Mouse (Mus musculus) kidney, postnatal 10 days (tissue): Measurements from ENCODE around the gene Ski.

Source experiments
- DNase-seq: peaks from one replicate; pipeline ENCODE4 v3.0.0; 2021; ENCODE audit warnings: mixed read lengths

Gene Ski

GRCm38 (mm10) chr4:155126602-155127372, 95.6 kb downstream of the Ski start:
- DNase-seq: no peak

DNA sequence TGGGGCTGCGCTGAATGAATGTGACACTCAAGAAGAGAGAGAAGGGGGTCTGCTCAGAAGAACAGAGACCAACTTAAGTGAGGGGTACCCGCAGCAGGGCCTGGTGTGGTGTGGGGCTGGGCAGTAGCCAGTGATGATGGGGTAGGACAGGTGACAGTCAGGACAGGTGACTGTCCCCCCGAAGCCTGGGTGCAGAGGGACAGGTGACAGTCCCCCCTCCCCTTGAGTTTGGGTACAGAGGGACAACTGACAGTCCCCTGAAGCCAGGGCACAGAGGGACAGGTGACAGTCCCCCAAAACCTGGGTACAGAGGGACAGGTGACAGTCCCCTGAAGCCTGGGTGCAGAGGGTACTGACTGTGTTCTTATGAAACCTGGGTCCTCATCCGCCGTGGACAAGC, 96.2 kb downstream of the Ski start:
- no peak for DNase-seq

DNA sequence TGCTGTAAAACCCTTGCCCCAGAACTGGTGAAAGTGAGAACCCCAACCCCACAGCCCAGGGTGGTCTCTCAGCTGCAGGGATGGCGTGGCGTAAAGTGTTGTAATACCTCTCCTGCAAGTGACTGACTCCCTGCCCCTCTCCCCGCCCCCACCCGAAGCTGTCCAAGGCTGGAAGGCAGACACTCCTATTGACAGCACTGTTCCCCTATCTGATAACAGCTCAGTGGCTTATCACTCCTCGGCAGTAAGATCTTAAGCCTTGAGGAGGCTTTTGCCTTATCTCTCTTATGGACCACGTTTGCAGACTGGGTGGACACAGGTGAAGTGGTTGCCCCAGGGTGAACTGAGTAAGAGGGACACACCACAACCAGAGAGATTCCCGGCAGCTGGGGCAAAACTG, 97.1 kb downstream of the Ski start:
- DNase-seq: no peak

- peak; percentile 61 for DNase-seq
Measured at GRCm38 (mm10) chr4:155123868-155124534, 98.4 kb downstream of the Ski start.

GRCm38 (mm10) chr4:155122444-155123040, 99.8 kb downstream of the Ski start:
- DNase-seq: peak; percentile 86

GRCm38 (mm10) chr4:155121915-155122443, 100.4 kb downstream of the Ski start:
- no peak for DNase-seq

DNA sequence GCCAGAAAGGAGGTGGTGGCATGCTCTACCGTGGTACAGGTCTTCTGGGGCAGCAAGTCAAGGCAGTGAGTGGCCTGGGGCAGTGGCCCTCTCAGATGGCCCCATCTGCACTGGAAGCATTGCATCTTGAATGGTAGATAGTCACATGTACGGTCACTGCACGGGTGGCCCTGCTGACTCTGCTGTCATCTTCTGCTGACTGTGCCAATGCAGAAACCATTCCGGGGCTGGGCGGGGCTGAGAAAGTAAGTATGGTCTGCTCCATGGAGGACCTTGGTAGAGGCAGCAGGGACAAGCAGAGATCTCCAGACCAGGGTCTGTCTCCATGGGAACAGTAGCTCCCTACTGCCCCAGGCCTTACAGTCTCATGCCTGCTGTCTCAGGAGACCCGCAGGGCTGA, 101.2 kb downstream of the Ski start:
- DNase-seq: no peak

DNA sequence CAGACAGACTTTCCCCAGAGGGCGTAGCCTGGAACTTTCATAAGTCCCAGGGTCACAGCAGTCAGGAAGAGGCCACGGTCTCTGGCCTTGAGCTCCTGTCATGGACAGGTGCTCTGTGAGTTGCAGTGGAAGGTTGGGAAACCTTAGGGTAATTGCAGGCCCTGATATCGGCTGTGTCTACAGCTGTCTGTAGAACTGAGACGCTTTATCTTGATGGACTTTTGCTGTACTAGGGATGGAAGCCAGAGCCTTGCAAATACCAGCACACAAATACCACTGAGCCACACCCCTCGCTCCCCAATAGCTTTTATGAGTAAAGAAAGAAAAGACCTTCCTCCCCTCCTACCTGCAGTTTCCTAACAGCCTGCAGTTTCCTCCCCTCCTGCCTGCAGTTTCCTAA, 101.8 kb downstream of the Ski start:
- DNase-seq: no peak

DNA sequence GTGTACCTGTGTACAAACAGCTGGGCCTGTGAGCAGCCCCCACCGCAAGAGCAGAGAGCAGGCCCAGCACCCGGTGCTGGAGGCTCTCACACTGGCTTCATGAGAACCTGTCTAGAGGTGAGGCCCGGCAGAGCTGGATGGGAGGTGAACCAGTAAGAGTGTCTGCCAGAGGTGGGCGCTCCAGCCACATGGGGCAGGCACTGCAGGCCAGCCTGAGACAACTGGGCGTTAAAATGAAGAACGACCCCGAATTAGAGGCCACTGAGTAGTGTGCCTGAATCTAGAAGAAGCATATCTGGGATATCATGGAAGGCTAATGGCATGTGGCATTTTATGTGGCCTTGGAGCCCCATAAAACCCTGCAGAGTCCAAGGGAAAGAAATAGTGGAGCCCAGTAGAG, 102.4 kb downstream of the Ski start:
- DNase-seq: no peak

GRCm38 (mm10) chr4:155118278-155118677, 104.1 kb downstream of the Ski start:
- no peak for DNase-seq

DNA sequence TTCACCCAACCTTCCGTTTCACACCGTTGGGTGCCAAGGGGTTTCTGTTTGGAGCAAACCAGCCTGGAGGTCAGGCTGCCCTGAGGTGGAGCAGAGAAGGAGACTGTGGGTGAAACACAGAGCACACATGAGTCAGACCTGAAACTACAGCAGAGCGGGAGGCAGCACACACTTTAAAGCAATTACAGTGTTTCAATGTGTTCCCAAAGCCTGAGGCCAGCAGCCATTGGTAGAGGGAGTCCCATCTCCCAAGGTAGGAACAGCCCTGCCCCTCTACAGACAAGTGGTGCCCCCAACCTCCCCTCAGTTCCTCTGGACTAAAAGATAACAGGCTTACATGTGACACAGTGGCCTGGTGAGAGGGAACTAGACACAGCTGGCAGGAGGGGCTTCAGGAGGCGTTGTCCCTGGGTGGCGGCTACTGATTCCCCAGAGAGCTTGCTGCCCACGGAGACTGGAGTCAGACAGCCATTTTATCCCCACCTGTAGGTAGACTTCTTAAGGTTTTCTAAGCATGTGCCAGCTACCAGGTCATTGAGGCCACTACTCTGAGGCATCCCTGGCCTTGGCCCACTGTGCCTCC, 104.9 kb downstream of the Ski start:
- DNase-seq: no peak

- no peak for DNase-seq
Measured at GRCm38 (mm10) chr4:155116607-155117006, 105.8 kb downstream of the Ski start.

GRCm38 (mm10) chr4:155113766-155114410, 108.5 kb downstream of the Ski start:
- no peak for DNase-seq

DNA sequence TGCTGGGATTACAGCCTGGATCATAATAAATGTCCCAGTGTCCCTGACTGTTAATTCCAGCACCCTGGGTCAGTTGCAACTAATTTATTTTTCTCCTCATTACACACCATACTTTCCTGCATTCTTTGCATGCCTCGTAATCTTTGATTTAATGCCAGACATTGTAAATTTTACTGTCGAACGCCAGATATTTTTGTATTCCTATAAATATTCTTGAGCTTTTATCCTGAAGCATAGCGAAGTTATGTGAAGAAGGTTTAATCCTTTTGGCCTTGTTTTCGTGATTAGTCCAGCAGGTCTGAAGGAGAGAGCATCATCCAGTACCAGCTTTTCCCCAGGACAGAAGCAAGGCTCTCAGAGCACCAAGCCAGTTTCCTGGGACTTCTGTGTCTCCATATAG, 112.9 kb downstream of the Ski start:
- DNase-seq: no peak

DNA sequence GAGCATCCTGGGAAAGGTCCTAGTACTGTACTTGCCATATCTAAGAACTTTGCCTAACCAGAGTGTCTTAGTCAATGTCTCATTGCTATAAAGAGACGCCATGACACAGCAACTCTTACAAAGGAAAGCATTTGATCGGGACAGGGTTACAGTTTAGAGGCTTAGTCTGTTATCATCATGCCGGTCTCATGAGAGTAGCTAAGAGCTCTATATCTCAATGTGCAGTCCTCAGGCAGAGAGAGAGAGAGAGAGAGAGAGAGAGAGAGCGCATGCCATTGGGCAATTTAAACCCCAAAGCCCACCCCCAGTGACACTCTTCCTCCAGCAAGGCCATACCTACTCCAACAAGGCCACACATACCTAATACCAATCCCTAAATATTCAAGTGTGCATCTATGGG, 114.5 kb downstream of the Ski start:
- no peak for DNase-seq
